Mouse (Mus musculus): Measurements from ENCODE around the gene Adap2. TPM values are rescaled to one million over a fixed set of nuclear protein-coding genes. Genes with fewer than 3 reads are reported as not detected.

Adap2 gene
- polyA plus RNA-seq (2021; fragmentation: Nextera tagmentation), result 4.5 and 5.8 TPM in 2 replicates
- long read RNA-seq, experiment 1, partial matches to known transcripts, result 8 of 14 reads
- long read RNA-seq, experiment 1, other reads (novel, unspliced or antisense), result 3 of 14 reads
- long read RNA-seq, experiment 2, partial matches to known transcripts, result 1 of 22 reads
- long read RNA-seq, experiment 2, other reads (novel, unspliced or antisense), result 18 of 22 reads

DNA sequence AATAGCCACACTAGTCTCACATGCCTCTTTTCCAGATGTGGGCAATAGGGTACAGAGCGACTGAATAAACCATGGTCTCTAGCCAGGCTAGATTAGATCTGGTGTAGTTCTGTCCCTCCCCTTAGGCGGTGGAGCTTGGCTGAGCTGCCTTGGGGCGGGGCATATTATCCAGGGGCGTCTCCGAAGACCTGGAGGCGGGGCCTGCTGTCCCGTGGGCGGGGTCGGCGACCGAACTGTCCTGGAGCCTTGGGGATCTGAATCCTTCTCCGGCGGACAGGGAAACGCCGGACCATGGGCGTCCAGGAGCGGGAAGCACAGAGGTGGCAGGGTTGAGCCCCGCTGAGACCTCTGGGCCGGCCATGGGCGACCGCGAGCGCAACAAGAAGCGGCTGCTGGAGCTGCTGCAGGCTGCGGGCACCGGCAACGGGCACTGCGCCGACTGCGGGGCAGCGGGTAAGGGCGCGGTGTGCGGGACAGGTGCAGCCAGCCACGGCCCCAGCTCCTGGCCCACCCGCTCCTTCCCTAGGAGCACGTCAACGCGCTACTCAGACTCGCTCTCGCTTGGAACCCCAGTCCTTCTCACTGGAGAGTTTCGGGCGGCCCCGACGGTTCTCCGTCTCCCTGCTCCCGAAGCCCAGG, at the start of gene Adap2:
Gene Adap2 (plus strand): TSS at position 249 of the 639 bp plus-strand sequence.

DNA sequence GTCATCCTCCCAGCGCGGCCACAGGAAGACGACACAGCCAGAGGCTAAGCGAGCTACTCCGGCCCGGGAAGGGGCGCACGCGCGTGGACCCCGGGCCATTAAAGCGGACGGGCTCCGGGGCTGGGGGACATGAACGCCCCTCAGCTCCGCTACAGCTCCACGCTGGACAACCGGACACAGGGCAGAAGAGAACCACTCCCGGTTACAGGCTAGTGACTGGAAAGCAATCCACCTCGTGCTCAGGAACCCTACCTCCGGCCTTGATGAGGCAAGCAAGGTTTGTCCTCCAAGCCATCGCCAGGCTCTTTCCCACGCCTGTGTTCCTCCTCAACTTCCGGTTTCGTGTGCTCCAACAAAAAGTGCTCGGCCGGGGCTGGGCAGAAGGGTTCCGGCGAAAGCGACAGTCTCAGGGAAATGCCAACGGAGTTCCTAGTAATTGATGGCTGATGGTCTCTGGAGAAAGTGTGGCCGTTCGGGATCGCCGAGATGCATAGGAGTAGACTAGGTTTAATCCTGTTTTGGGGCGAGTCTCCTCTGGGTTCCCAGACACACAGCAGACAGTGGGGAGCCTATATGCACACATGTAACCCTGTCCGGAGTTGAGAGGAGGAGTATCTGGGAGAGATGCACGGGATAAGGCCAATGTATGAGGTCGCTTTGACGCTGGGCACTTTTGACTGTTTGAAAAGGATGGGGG, 11.9 kb upstream of the Adap2 start, which contains the start of gene Tefm:
Gene Tefm (minus strand): TSS at position 351 of the 697 bp plus-strand sequence.

DNA sequence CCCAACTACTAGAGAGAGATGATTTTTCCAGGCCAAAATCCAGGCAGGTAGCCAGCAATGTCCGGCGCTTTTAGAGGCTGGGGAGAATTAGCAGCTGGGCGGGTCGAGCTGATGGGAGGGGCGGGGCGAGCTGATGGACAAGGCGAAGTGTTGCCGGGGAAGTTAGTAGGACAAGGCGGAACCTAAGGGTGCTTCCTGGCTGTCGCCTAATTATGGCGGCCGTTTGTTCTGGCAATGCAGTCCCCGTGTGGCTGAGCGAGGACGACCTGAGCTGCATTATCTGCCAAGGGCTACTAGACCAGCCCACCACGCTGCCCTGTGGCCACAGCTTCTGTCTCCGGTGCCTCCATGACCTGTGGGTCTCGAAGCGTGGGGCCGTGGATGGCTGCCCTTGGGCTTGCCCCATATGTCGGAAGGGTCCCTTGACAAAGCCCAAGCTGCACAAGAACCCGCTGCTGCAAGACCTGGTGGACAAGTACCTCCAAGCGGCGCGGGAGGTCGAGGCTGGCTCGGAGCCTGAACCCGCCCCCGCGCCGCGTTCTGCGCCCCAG, 29.9 kb downstream of the Adap2 start, which contains the start of gene Rnf135:
Gene Rnf135 (plus strand): TSS at position 147 of the 551 bp plus-strand sequence.

DNA sequence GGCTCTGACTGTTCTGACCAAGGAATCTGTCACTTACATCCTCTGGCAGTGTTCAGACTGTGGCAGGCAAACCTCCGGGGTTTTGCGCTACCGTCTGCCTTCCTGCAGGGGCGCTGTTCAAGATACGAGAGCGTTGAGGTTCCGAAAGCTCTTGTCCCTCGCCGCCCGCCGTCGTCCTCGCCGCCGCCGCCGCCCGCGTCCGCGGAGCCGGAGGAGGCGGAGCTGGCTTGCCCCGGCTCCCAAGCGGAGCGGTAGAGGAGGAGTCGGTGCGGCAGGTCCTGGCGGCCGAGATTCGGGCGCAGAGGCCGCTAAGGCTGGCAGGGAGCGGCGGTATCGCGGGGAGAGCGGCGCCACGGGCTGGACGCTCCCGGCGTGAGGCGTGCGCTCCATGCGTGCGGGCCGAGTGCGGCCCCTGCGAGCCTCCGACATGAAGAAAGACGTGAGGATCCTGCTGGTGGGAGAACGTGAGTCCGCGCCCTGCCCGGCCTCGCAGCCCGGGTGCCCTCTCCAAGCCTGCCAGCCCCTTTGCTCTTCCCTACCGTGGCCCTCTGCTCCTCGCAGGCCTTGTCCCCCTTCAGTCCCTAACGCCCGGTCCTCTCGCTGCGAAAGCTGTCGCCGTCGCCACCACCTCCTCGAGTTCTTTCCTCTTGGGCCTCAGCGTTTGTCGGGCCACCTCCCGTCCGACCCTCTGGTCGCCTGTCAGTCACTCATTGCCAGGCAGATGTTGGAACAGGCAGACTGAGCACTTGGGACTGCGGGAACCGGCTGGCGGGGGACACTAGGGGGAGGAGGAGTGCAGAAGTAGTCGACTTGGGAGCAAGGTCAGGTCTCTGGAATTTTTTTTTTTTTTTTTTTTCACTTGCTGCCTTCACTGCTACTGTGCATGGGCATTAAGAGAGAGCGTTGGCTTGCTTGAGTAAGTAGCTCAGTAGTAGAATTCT, 55.2 kb downstream of the Adap2 start, which contains the start of gene Rhot1:
Gene Rhot1 (plus strand): TSS at position 160 of the 941 bp plus-strand sequence.

Other genes with a start within 250 kb of the Adap2 start
- 4.5 and 5.7 TPM in 2 replicates for gene Utp6, start 191.7 kb upstream of the Adap2 start, polyA plus RNA-seq (2021; fragmentation: Nextera tagmentation)
- 3.0 and 4.3 TPM in 2 replicates for gene Suz12, start 161.0 kb upstream of the Adap2 start, polyA plus RNA-seq (2021; fragmentation: Nextera tagmentation)
- gene Crlf3, start 73.1 kb upstream of the Adap2 start, polyA plus RNA-seq (2021; fragmentation: Nextera tagmentation), result 10.4 and 11.6 TPM in 2 replicates
- gene Atad5, start 64.7 kb upstream of the Adap2 start, polyA plus RNA-seq (2021; fragmentation: Nextera tagmentation), result 0.41 and 0.55 TPM in 2 replicates
- gene Tefm, start 11.9 kb upstream of the Adap2 start, polyA plus RNA-seq (2021; fragmentation: Nextera tagmentation), result 10.9 and 13.3 TPM in 2 replicates
- gene Rnf135, start 29.7 kb downstream of the Adap2 start, polyA plus RNA-seq (2021; fragmentation: Nextera tagmentation), result 5.3 and 6.0 TPM in 2 replicates
- gene Rhot1, start 54.9 kb downstream of the Adap2 start, polyA plus RNA-seq (2021; fragmentation: Nextera tagmentation), result 52.2 and 64.3 TPM in 2 replicates
- 1.1 and 4.2 TPM in 2 replicates for gene Rhbdl3, start 146.8 kb downstream of the Adap2 start, polyA plus RNA-seq (2021; fragmentation: Nextera tagmentation)
- 22.8 and 32.6 TPM in 2 replicates for gene 5730455P16Rik, start 223.9 kb downstream of the Adap2 start, polyA plus RNA-seq (2021; fragmentation: Nextera tagmentation)
- 62.9 and 64.4 TPM in 2 replicates for gene Zfp207, start 229.2 kb downstream of the Adap2 start, polyA plus RNA-seq (2021; fragmentation: Nextera tagmentation)